Mouse (Mus musculus) heart, adult 2 months (tissue): ENCODE data around the gene Pxmp4.

Source experiments
- CTCF ChIP-seq: fragments of 200-600 bp; IDR thresholded peaks from 2 replicates; pipeline ENCODE4 v1.8.1; 2022; ENCODE audit warnings: antibody characterized with exemption, mild to moderate bottlenecking, moderate library complexity
- EP300 ChIP-seq: fragments of 200-500 bp; IDR thresholded peaks from 2 replicates; pipeline ENCODE4 v1.6.1; 2011; ENCODE audit warnings: low read depth, low read length, control low read depth; ENCODE audit not compliant: insufficient read depth

DNA sequence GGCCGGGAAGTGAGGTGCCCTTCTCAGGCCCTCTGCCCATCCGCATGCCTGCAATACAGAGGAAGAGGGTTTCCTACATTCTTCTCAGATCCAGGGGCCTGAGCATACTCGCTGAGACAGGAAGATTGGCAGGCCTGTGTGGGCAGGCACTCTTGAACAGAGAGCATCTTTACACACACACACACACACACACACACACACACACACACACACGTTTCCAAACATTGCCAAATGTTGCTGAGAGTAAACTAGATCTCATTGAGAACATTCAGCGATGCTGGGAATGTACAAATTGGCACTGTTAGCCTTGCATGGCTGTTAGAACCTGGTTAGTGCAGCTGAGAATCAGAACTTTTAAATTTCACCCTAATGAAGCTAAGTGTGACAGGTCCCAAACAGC is 27.0 kb upstream of the Pxmp4 start:
- no peak for TF ChIP-seq EP300
- no peak for TF ChIP-seq CTCF
